Mouse (Mus musculus) adrenal gland, postnatal 4 days (tissue): ENCODE results near the gene Cacnb4. TPM values are rescaled to one million over a fixed set of nuclear protein-coding genes. Genes with fewer than 3 reads are reported as not detected.

ENCODE experiments used
- DNase-seq, 2 experiments: peaks; one replicate each; pipeline ENCODE4 v3.0.0; 2021 to 2022; ENCODE audit warnings: low spot score in 2 of 2, mixed read lengths in 2 of 2
- total RNA-seq, 2 experiments: library from RNA; stranded (reverse); gene quantifications; 2 replicates each; pipeline ENCODE4 v1.2.3; 2021

The Cacnb4 gene
- total RNA-seq, 2 experiments from 2014 or later: 1.1 to 2.4 TPM

GRCm38 (mm10) chr2:52570781-52571180, 105.8 kb downstream of the Cacnb4 start:
- DNase-seq: no peak

- DNase-seq: no peak
Measured at GRCm38 (mm10) chr2:52570171-52570570, 106.5 kb downstream of the Cacnb4 start.

GRCm38 (mm10) chr2:52568131-52568530, 108.5 kb downstream of the Cacnb4 start:
- DNase-seq: no peak

- no peak for DNase-seq
Measured at GRCm38 (mm10) chr2:52567421-52567820, 109.2 kb downstream of the Cacnb4 start.

- no peak for DNase-seq
Measured at GRCm38 (mm10) chr2:52563277-52563676, 113.4 kb downstream of the Cacnb4 start.

- DNase-seq: no peak
Measured at GRCm38 (mm10) chr2:52562356-52562755, 114.3 kb downstream of the Cacnb4 start.

GRCm38 (mm10) chr2:52561137-52561536, 115.5 kb downstream of the Cacnb4 start:
- no peak for DNase-seq

- DNase-seq: no peak
Measured at GRCm38 (mm10) chr2:52560266-52560665, 116.4 kb downstream of the Cacnb4 start.

- DNase-seq: no peak
Measured at GRCm38 (mm10) chr2:52558411-52558810, 118.2 kb downstream of the Cacnb4 start.

- DNase-seq: no peak
Measured at GRCm38 (mm10) chr2:52557503-52558275, 118.9 kb downstream of the Cacnb4 start.

GRCm38 (mm10) chr2:52556961-52557326, 119.7 kb downstream of the Cacnb4 start:
- DNase-seq: no peak

- DNase-seq: no peak
Measured at GRCm38 (mm10) chr2:52556298-52556960, 120.2 kb downstream of the Cacnb4 start.

- no peak for DNase-seq
Measured at GRCm38 (mm10) chr2:52548401-52548800, 128.2 kb downstream of the Cacnb4 start.

- no peak for DNase-seq
Measured at GRCm38 (mm10) chr2:52547331-52547730, 129.3 kb downstream of the Cacnb4 start.

GRCm38 (mm10) chr2:52544527-52544926, 132.1 kb downstream of the Cacnb4 start:
- DNase-seq: no peak

GRCm38 (mm10) chr2:52541068-52541467, 135.6 kb downstream of the Cacnb4 start:
- DNase-seq: no peak

GRCm38 (mm10) chr2:52539318-52539717, 137.3 kb downstream of the Cacnb4 start:
- no peak for DNase-seq

- no peak for DNase-seq
Measured at GRCm38 (mm10) chr2:52537645-52538044, 139.0 kb downstream of the Cacnb4 start.

GRCm38 (mm10) chr2:52537155-52537554, 139.5 kb downstream of the Cacnb4 start:
- DNase-seq: no peak

GRCm38 (mm10) chr2:52536511-52536910, 140.1 kb downstream of the Cacnb4 start:
- DNase-seq: no peak

GRCm38 (mm10) chr2:52533696-52534095, 142.9 kb downstream of the Cacnb4 start:
- DNase-seq: no peak

- DNase-seq: no peak
Measured at GRCm38 (mm10) chr2:52530521-52530920, 146.1 kb downstream of the Cacnb4 start.

GRCm38 (mm10) chr2:52529245-52529644, 147.4 kb downstream of the Cacnb4 start:
- DNase-seq: no peak
